Mouse (Mus musculus): ENCODE measurements at regions not wholly inside any gene's neighbourhood (a gene's known extent, or its start where the extent isn't known, plus 50 kb on each side); places are given as distances from the start of the nearest gene placed in this dataset.
A peak's percentile ranks its signal among the peaks of the same experiment; 100 is the strongest.

- DNase-seq = no peak
Observed at GRCm38 (mm10) chr7:64060051-64060450, 93.6 kb upstream of the Trpm1 start.

- DNase-seq = no peak
Observed at GRCm38 (mm10) chr7:64058282-64058872, 95.3 kb upstream of the Trpm1 start.

- no peak for DNase-seq
Observed at GRCm38 (mm10) chr7:64057873-64058272, 95.8 kb upstream of the Trpm1 start.

DNA sequence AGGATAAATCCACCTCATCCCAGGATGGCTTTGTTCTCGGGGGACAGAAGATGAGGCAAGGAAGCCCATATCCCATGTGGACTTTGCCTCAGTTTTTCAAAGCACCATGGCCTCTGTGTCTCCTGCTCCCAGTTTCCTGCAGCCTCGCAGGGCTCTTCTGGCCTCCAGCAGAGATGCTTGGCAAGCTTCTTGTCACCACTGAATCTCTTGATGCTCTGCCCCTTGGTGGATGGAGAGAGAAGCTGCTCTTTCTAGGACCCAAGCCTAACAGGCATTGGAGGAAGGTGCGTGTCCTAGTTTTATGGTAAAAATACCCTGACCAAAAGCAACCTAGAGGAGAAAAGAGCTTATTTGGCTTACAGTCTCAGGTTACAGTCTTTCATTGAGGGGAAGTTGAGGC, 97.1 kb upstream of the Trpm1 start:
- no peak for DNase-seq

DNA sequence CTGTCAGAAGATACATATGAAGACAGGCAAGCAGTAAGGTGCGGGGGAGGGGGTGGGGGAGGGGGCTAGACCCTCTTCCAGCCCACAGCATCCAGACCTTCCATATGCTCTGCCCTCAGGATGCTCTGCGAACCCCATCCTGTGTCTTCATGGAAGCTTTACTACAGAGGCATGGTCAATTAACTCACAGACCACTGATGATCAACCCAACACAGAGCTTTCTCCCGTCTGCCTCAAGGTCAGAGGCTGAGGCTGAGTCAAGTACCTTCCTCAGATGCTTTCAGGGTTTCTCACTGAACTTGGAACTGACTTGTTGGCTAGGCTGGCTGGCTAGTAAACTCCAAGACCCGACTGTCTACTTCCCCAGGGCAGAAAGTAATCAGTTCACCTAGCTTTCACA, 98.6 kb upstream of the Trpm1 start:
- DNase-seq = no peak

DNA sequence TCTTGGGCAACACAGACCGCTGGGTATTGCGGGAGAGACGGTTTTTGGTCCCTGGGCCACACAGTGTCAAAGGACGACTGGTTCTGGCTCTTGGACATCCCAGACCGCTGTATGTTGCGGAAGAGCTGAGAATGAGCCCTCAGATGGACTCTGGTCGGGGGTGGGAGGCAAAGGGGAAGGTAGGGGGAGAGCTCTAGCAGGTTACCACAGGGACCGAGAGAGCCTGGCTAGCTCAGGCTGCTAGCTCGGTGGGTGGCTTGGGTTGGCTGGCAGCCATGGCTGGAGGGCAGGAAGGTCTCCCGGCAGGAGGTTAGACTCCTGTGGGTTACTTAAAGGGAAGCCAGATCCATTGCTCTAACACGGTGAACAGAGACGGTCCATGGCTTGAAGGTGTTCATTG, 99.9 kb upstream of the Trpm1 start:
- no peak for DNase-seq

- peak; percentile 74 for DNase-seq
Observed at GRCm38 (mm10) chr7:64052400-64052799, 101.2 kb upstream of the Trpm1 start.

- no peak for DNase-seq
Observed at GRCm38 (mm10) chr7:64050826-64051401, 102.7 kb upstream of the Trpm1 start.

DNA sequence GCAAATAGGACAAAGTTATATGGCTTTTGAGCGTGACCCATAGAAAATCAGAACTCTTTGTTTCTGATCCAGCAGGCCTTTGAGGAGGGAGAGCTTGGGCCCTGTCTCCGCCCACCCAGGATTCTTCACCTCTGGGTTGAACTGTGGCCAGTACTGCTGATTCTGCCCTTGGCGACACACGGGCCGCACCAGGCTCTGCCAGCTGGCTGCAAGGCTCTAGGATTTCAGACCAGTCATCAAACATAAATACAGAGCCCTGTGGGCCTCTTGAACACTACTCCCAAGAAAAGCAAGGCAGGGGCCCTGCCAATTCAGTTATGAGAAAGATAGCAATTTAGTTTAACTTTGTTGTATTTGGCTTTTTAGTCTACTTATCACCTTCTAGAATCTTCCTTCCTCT, 103.4 kb upstream of the Trpm1 start:
- DNase-seq = peak; percentile 54

DNA sequence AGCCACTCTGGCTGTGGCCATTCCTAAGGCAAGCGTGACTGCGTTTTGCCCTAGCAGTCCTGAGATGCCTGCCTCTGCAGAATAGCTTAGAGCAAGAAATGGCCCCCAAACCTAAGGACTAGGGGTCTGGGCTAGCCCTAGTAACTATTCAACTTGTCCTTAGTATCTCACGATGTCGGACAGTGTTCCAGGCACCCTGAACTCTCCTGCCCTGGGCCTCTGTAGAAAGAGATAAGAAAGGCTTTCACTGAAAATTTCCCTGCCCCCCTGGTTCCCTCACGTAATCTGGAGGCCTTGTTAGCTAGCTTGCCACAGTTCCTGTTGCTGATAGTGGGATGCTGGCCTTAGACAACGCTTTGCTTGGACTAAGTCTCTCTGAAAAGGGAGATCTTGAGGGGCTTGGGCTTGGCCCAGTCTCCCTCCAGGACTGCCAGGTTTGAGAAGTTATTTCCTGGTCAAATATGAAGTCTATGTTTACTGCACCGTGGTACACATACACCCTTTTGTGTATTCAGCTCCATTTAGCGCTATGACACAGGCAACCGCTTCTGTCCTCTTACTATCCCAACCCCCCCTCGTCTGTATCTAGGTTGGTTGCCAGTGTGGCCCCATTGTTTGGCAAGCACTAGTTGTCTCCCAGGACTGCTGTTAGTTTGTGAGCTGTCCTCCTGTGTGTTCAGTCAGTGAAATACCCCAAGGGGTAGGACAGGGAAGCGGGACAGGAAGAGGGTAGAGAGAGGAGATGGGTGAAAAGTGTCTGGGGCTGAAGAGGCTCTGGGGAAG, 104.3 kb upstream of the Trpm1 start:
- DNase-seq = no peak

- DNase-seq = peak; percentile 71
Observed at GRCm38 (mm10) chr7:64048452-64049182, 105.0 kb upstream of the Trpm1 start.

- DNase-seq = no peak
Observed at GRCm38 (mm10) chr7:64047831-64048230, 105.8 kb upstream of the Trpm1 start.

GRCm38 (mm10) chr7:64045292-64045691, 106.6 kb upstream of the Klf13 start:
- DNase-seq = no peak

GRCm38 (mm10) chr7:64042978-64043377, 104.3 kb upstream of the Klf13 start:
- no peak for DNase-seq

GRCm38 (mm10) chr7:64041303-64041702, 102.6 kb upstream of the Klf13 start:
- DNase-seq = no peak

DNA sequence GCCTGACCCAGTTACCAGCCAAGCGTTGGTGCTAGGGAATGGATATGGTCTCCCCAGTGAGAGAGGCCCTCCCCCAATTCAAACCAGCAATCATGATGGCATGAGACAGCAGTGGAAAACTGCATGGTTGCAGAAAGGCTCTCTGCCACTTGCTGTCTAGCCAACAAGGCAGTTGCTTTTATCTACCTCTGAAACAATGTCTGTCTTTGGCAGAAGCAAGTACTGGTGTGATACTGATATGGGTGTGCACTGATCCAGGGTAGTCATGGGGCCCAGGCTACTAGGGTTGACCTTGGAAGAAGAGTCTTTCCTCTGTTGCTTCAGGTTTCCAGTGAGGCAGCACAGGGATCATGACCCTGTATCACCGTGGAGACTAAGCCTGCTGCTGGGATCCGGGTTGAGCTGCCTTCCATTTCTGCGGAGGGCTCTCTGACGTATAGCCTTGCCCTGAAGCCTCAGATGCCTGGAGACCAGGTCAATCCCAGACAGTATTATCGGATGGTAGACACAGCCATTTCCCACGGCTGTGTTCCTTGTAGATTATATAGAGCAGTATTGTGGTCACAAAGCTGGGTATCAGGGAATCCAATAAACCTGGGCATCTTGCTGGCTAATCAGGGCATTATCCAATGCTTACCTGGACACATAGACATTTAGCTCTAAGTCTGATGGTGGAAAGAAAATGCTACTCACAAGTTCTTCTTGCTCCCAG, 101.5 kb upstream of the Klf13 start:
- DNase-seq = no peak

DNA sequence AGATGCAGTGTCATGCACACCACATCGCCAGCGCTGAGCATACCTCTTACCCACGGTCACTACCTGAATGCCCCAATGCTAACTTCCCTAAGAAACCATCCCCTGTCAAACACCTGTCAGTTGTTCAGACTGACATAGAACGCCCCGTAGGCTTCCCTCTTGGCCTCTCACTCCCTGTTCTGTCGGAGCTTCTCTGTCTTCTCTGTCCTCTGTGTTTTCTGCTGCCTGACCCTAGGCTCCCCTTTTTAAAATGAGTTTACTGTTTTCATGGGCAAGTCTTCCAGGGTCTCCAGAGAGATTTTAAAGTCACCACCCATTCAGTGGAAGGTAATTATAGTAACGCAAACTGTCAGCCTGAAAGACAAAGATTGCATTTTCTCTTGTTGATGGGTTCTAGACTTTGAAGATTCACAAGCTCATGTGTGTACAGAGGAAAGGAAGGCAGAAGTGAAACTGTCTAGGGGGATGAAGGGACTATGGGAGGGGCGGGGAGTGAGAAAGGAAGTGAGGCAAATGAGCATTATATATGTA, 99.1 kb upstream of the Klf13 start:
- DNase-seq = no peak

- no peak for DNase-seq
Observed at GRCm38 (mm10) chr7:64036154-64036553, 97.4 kb upstream of the Klf13 start.

GRCm38 (mm10) chr7:64035025-64035606, 96.4 kb upstream of the Klf13 start:
- no peak for DNase-seq

GRCm38 (mm10) chr7:64034493-64034892, 95.8 kb upstream of the Klf13 start:
- no peak for DNase-seq

GRCm38 (mm10) chr7:64033388-64033787, 94.7 kb upstream of the Klf13 start:
- DNase-seq = no peak

DNA sequence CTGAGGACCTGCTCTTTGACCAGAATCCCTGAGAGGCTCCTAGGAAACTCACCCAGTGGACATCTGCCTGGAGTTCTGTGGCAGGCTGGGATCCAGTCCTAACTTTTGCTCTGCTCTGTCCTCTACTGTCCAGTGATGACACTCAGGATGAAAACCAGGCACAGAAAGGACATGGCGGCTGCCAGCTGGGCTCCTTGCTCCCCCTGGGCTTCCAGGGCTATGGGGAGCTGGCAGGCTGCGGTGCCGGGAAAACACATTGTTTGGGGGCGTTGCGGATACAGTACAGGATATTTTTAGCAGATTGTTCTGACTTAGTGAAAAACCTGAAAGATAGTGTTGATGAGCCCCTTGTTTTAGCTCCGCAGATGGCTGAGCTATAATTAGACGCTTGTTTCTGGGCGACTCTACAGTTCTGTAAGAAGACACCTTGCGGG, 94.2 kb upstream of the Klf13 start:
- no peak for DNase-seq
